Mouse (Mus musculus) left cerebral cortex, postnatal 36 days (tissue): ENCODE measurements around the gene Sar1b. TPM values are rescaled to one million over a fixed set of nuclear protein-coding genes. Genes with fewer than 3 reads are reported as not detected.

Experiments used
- DNase-seq, 2 experiments: peaks; one replicate each; pipeline ENCODE4 v3.0.0; 2021 to 2022; ENCODE audit warnings: low spot score in 2 of 2, mixed read lengths in 1 of 2
- intact Hi-C: fragments of 180-260 bp; cut with DNase I; formaldehyde crosslinking; loops from one replicate; pipeline ENCODE4 v1.15.1; 2025
- total RNA-seq, 2 experiments: library from RNA; stranded (reverse); gene quantifications; 2 replicates each; pipeline ENCODE4 v1.2.3; 2021

Sar1b gene
- total RNA-seq, 2 experiments from 2014 or later, result 63.1 to 65.0 TPM

DNA sequence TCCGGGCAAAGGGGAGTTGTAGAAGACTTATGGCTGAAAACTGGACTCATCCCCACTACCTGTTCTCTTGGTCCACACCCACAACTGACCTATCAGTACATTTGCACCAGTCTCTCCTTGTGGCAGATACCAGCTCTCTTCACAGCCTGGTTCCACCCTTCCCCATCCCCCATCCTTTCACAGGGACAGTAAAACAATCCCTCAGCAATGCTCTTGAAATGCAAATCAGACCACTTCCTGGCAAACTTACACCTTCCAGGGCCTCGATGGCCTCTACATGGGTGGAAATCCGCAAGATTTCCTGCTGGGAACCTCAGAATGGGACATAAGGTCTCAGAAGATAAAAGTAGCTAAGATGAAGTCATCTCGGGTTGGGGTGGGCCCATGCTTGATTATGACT lies 59.2 kb downstream of the Sar1b start:
- intact Hi-C loops, result no loop called here
- no peak for DNase-seq

DNA sequence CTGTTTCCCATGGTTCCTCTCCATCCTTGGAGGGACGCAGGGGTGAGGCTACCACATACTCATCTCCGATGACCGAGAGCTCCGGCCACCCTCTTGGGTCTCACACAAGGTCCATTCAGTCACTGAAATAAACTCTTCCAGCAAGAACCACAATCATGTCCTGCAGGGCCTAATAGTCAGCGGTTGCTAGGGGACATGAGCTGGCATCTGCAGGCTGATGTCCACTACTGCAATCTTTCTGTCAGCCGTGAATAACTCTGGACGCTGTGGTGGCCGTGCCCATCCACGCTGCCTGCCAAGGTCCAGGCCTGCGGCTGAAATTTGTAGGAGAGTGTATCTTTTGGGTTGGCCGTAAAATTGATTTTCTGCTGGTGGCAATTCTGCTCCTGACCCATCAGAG lies 59.8 kb downstream of the Sar1b start:
- no peak for DNase-seq
- intact Hi-C loops, result no loop called here

DNA sequence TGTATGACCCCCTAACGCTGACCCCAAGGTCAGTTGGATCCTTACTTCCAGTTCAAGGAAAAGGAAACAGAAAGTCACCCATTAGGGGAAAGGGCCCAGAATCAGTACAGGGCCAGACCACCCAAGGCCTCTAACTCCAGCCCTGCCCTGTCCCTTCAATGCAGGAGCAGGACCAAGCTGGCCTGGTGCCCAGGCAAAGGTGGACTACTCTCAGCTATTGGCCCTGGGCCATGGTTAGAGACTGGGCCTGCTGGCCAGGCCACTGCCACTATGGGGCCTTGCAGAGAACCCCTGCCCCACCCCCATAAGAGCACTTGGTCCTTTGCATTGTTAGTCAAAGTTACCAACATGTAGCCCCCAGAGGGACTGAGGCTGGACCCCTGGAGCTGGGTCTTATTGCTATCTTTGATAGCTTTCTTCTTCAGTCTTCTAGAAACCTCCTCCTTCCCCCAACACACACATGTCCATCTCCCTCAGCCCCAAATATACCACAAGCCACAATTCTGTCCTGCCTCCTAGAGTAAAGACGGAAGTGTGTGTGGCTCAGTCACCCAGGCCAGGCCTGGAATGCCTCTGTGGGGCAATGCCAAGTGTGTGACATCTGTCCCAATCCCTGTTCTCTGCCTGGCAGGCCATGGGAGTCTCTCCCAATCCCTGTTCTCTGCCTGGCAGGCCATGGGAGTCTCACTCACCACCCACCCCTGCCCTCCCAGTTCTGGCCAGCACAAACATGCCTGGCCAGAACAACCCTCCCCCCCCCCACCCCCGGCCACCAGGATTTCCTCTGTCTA lies 60.7 kb downstream of the Sar1b start:
- DNase-seq, result no peak
- intact Hi-C loops, result no loop called here

DNA sequence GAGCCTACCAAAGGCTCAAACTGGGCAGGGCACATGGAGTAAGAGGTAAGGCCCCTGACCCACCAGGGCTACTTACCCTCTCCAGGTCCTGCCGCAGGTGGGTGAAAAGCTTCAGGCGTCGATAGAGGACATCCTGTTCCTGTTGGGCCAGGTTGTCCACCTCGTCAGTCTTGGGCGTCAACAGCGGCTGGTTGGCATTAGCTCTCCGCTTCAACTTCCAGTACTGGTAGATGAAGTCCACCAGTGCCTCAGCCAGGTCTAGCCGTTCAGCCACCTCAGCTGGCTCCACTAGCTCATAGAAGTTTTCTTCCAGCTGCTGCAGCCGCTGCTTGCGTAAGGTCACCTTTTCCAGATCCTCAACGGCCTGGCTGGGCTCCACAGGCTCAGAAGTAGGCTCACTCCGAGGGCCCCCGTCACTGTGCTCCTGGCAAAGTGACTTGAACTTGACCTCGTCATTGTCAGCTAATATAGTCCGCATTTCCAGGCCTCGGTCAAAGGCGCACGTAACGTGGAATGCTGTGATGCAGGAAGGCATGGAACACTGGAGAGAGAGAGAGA lies 61.5 kb downstream of the Sar1b start:
- DNase-seq, result no peak
- intact Hi-C loops, result no loop called here

DNA sequence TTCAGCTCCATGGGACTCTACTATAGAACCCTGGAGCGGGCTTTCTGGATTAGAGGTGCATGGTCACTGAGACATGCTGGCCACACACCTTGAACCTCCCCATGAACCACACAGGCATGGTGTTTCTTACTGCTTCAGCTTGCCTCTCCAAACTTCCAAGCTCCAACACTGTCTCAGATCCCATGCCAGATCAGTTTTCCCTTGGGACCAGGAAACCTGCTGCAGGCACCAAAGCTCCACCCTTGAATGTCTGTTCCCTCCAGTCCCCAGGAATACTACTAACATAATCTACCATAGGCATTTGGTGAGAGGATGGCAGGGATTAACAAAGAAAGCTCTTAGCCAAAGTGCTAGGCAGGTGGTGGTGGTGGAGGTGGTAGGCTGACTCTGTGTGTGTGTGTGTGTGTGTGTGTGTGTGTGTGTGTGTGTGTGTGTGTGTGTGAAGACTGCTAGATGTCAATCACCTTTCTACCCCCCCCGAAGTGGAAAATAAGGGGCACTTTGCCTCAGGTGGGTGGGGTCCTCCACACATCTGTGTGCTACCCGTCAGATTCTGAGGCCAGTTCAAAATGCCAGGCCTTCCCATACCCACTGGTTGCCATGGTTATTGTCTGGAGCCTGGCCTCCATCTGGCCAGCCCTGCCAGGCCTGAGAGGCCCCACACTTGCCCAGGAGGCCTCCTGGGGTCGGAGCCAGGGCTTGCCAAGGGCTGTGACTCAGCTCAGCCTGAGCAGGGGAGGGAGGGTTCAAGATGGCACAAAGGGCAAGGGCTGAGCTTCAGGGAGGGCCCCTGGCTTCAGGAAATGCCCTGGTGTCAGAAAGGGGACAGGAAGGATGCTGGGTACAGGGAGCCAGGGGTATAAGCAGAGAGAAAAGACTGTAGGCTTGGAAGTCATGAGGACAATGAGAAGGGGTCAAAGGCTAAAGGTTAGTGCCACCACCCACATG lies 68.7 kb downstream of the Sar1b start:
- intact Hi-C loops, result no loop called here
- DNase-seq, result no peak

DNA sequence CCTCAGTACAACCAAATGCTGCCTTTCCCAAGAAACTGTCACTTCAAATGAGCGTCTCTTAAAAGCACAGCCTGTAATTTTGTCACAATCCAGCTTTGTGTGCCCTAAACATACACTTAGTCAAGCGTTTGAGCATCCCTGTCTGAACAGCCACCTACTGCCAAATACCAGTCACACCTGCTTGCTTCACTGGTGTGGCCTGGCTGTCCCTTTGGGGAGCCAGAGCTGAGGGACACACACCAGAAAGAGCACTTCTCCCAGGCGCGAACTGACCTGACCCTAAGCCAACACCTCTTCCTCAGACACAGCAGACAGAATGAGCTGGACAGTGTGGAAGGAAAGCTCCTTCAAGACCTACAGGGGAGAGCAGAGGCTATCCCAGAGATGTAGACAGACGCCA lies 69.5 kb downstream of the Sar1b start:
- intact Hi-C loops, result no loop called here
- no peak for DNase-seq

DNA sequence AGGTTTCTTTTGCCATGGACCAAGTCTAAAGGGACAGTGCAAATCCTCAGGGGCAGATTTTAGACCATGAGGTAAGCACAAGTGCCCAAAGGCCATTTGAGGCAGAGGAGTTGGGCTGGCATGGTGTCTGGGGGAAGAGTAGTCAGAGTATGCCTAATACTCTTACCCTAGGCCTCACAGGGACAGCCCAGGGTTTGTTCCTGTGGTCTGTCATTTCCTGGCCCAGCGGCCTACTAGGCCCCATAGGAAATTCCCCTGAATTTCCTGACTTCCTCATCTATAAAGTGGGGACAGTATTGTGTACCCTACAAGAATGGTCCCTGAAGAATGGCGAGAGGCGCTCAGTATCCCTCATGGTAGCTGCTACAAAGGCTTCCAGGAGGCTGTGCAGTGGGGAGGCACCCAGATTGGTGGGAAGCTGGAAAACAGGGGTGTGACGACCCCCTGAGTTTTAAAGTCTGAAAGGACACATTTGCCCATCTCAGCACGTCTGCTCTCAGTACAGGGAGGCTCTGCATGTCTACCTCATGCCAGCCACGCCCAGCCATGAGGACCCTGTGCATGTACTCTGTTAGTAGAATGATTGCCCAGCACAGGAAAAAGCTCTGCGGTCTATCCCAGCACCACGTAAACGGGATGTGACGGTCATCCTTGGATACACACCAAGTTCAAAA lies 70.0 kb downstream of the Sar1b start:
- no peak for DNase-seq
- intact Hi-C loops, result no loop called here

DNA sequence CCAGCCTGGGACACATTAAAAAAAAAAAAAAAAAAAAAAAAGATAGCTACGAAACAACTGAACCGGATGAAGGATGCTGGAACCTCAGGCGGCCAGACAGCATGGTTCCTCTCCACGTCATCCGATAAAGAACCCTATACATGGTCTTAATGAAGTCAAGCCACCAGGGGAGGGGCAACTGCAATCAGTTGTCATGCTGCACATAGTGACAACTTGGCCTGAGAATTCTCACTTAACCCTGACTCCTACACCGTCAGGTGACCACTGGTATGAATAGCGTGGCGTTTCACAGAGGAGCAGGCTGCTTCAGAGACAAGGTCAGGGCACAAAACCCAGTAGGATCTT lies 70.6 kb downstream of the Sar1b start:
- no peak for DNase-seq
- intact Hi-C loops, result no loop called here

DNA sequence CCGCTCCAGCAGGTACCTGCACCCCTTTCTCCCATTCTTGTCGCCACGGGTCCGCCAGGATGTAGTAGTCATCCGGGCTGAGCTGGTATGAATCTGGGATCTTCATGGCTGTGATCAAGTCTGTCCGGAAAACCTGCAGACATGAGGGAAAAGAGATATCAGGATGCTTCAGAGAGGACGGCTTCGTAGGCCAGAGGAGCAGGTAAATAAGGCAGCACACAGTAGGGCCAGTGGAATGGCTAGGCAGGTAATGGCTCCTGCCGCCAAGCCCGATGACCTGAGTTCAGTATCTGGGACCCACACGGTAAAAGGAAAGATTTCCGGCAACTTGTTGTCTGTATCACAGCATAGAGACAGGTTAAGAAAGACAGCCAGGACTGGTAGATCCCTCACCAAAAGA lies 72.1 kb downstream of the Sar1b start:
- no peak for DNase-seq
- intact Hi-C loops, result no loop called here

DNA sequence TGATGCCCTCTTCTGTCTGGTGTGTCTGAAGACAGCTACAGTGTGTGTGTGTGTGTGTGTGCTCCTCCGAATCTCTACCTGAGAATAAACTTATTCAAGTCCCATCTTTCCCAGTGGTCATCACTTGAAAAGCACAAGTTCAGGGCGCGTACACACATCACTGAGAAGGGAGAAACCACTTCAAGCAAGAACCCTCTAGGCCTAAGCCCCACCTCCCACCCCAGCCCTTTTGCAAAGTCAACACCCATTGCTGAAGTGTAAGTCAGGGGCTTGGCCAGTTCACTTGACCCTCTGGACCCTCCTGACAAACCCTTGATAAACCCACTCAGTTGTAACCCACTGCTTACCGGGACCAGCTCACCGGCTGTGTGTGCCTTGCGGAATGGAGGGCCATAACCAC lies 73.0 kb downstream of the Sar1b start:
- intact Hi-C loops, result no loop called here
- DNase-seq, result no peak

DNA sequence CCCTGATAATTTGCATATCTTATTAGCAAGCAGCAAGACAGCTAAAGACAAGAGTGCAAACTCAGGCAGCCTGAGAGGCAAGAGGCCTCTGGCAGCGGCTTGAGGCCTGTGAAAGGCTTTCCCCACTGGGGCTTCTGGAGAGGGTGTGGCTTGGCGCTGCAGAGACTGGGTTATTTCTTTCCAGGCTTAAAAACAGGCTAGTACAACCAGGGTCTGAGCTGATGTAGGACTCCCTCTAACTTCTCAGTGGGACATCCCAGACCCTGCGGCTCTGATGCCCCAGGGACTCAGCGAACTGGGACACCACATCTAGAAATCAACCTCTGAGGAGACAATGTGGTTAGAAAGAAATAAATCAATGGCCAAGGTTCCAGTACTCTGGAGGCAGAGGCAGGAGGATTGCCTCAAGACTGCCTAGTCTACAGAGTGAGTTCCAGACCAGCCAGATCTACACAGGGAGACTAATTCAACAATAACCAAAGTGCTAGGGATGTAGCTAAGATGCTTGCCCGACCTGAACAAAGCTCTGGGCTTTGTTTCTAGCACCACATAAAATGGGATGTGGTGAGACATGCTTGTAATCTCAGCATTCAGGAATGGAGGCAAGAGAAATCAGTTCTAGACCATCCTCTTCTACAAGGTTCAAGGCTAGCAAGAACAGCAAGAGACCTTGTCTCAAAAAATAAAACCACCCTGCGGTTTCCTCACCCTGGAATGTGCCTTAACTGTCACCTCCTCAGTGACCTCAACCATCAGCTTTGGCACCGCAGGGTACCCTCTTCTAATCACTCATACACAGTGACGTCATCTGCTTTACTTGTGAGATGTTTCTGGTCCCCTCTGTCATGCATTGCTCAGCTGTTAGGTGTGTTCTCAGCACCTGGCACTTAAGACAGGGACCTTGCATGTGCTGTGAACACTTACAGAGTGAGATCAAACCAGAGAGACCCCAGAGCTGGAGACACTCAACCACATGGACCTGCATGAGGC lies 74.0 kb downstream of the Sar1b start:
- intact Hi-C loops, result no loop called here
- DNase-seq, result no peak

DNA sequence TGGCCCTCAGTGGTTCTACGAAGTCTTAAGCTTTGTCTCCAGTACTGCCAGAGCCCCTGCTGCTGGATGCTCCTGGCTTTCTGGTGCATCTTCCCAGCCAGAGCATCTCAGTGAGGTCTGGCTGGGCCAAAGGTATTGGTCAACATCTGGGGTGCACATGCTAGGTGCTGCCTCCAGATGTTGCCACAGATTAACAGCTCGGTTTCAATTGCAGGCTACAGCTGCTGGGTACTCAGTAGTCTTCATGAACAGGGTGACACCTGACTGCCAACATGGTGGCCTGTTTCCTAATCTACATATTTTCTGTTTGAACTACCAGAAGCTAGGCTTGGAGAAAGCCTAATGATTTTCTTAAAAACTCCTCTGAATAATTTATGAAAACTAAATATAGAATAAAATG lies 75.6 kb downstream of the Sar1b start:
- intact Hi-C loops, result no loop called here
- no peak for DNase-seq

DNA sequence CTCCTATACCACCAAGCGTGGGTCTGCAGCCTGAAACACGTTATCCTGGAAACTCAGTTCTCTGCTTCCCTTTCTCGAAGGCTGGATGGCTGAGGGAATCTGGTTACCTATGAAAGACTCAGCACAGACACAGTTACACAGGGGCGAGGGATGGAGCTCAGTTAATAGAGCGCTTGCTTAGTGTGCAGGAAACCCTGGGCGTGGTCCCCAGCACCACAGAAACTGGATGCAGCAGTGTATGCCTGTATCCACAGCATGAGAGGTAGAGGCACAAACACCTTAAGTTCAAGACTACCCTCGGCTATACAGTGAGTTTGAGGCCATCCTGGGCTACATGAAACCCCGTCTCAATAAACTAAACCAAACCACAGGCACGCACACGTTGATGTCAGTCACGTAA lies 76.5 kb downstream of the Sar1b start:
- DNase-seq, result no peak
- intact Hi-C loops, result no loop called here

DNA sequence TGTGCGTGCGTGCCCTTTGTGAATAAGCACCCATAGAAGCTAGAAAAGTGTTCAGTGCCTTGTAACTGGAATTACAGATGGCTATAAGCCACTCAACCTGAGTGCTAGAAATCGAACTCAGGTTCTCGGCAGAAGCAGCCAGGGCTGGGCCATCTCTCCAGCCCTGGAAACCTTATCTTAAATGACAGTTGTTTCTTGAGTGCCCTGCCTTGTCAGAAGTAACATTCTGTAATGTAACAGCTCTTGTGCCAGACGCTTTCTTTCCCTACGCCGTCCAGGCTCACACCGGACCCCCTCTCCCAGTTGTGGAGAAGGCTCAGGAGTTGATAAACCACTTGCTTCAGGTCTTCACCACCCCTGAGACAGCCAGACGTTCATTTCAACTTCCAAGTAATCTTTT lies 77.2 kb downstream of the Sar1b start:
- no peak for DNase-seq
- intact Hi-C loops, result no loop called here

DNA sequence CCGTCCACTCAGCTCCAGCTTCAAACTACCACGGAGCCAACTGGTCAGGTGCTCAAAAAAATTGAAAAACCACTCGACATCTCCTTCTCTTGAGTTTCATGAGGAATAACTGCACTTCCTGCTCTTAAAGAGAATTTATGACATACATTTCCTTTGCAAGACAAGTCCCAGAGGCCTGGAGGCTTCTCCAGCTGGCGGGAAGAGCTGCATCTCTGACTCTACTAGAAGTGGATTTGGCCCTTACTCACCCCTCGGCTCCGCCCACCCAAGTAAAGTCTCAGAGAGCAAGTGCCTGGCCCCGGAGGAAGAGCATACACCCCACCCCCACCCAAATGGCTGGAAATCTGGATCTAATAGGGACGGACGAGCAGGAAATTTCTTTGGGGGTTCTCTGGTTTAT lies 77.7 kb downstream of the Sar1b start:
- intact Hi-C loops, result no loop called here
- DNase-seq, result no peak
